Mouse (Mus musculus) C2C12 (cell line): Measurements from ENCODE around the gene Slc44a1.

Source experiments
- CTCF ChIP-seq: IDR thresholded peaks from one replicate; pipeline ENCODE4 v1.5.1; 2011; ENCODE audit not compliant: control insufficient read depth, insufficient read depth, insufficient read length
- MAX ChIP-seq: IDR thresholded peaks from one replicate; pipeline ENCODE4 v1.6.1; 2011; ENCODE audit warnings: mild to moderate bottlenecking, control low read depth
- MYOD1 ChIP-seq: IDR thresholded peaks from one replicate; pipeline ENCODE4 v1.6.1; 2011; ENCODE audit warnings: low read depth; ENCODE audit not compliant: control insufficient read depth, insufficient read length
- MYOG ChIP-seq: IDR thresholded peaks from one replicate; pipeline ENCODE4 v1.6.1; 2011; ENCODE audit not compliant: control insufficient read depth, insufficient read length; ENCODE audit errors: extremely low read depth
- USF1 ChIP-seq: IDR thresholded peaks from one replicate; pipeline ENCODE4 v1.6.1; 2011; ENCODE audit warnings: low read depth, mild to moderate bottlenecking, control low read depth, moderate library complexity

DNA sequence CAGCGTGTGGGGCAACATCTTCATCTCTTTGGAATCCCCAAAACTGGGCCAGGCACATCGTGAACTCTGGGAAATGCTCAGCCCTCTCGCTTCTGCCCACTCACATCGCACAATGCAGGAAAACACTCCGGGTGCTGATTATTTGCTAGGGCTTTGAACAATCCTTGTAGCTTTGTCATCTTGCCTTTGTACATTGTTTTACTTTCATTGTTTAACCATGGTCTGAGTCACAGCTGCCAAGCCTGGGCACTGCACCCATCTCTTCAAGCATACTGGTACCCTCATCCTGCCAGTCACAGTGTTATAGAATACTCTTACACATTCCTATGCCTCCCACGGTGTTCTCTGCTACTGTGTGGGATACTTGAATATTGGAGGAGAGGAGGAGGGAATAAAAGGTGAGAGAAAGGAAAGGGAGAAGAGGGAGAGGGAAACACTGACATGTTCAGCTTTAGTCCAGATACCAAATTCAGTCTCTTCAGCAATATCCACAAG, 35.7 kb upstream of the Slc44a1 start:
- TF ChIP-seq MYOG (no peak), CTCF (no peak), MYOD1 (no peak), MAX (no peak), USF1 (no peak)
